Mouse (Mus musculus) c-Kit-positive CD71-negative TER-119-negative erythroid progenitor cells, embryonic 14.5 days (primary cell): Measurements from ENCODE around the gene Clcn2.

Source experiments
- DNase-seq: peaks from one replicate; pipeline ENCODE4 v3.0.0-alpha.2; 2013; ENCODE audit warnings: low read depth

Clcn2 gene

GRCm38 (mm10) chr16:20717181-20717977 lies at the start of gene Clcn2, which contains the start of gene Polr2h:
Gene Clcn2 (minus strand): TSS chr16:20717746.
Gene Polr2h (plus strand): TSS chr16:20717665.
- peak; percentile 94 for DNase-seq

- peak; percentile 40 for DNase-seq
Measured at GRCm38 (mm10) chr16:20765244-20765643, 47.7 kb upstream of the Clcn2 start.

DNA sequence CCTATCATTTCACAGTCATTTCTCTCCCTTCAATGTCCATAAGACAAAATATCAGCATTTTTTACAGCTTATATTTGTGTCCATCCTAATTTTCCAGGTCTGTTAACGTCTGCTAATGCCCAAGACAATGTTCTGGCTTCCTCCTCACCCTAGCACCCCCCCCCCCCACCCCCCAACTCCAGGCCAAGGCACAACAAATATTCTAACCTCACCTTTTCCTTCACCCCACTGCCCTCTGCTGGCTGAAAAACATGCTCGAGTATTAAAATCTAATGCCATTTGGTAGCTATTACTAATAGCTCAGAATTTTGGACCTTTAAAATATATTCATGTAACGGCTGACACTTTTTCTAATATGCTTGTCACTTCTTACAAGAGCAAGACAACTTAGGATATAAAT lies 44.1 kb upstream of the Clcn2 start:
- DNase-seq, result peak; percentile 31

DNA sequence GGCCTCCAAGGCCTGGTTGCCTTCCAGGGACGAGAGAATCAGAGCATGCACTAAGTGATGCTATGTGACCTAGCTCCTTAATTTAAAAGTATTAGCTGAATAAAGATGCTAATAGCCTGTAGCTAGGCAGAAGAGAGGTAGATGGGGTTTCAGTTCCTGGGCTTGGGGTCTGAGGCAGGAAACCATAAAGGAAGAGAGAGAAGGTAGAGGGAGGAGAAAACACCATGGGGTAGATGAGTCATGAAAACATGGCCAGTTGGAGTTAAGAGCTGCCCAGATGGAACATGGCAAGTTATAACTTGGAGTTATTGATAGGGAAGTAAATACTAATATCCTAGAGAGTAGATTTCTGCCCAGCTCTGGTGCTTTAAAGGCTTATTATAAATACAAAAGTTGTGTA lies 39.8 kb upstream of the Clcn2 start:
- DNase-seq, result no peak

- no peak for DNase-seq
Measured at GRCm38 (mm10) chr16:20756052-20756451, 38.5 kb upstream of the Clcn2 start.

- no peak for DNase-seq
Measured at GRCm38 (mm10) chr16:20750518-20750917, 33.0 kb upstream of the Clcn2 start.

GRCm38 (mm10) chr16:20746641-20747040 lies 29.1 kb upstream of the Clcn2 start:
- no peak for DNase-seq

GRCm38 (mm10) chr16:20739845-20740244 lies 22.3 kb upstream of the Clcn2 start:
- DNase-seq, result no peak

DNA sequence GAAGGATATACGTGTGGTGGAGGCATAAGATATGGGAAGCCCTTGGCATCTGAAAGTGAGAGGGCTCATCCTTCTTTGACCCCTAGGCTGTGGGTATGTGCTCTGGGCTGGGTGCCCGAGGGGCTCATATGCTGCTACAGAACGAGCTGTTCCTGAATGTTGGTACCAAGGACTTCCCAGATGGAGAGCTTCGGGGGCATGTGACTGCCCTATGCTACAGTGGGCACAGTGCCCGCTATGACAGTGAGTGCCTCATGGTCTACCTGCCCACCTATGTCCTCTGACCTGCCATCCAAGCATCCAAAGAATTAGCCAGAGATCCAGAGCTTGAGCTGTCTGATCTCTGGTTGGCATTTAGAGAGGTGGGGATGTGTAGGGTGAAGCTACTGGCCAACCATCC lies 19.3 kb upstream of the Clcn2 start:
- DNase-seq, result no peak

- no peak for DNase-seq
Measured at GRCm38 (mm10) chr16:20736168-20736567, 18.6 kb upstream of the Clcn2 start.

- DNase-seq, result no peak
Measured at GRCm38 (mm10) chr16:20735651-20736050, 18.1 kb upstream of the Clcn2 start.

- DNase-seq, result no peak
Measured at GRCm38 (mm10) chr16:20733731-20734730, 16.5 kb upstream of the Clcn2 start, which contains the start of gene Thpo. Gene Thpo (minus strand): TSS chr16:20734511.

GRCm38 (mm10) chr16:20732925-20733730 lies 15.6 kb upstream of the Clcn2 start, which contains the start of gene Chrd:
Gene Chrd (plus strand): TSS chr16:20733127.
- DNase-seq, result no peak

- DNase-seq, result no peak
Measured at GRCm38 (mm10) chr16:20732251-20732924, 14.8 kb upstream of the Clcn2 start.

DNA sequence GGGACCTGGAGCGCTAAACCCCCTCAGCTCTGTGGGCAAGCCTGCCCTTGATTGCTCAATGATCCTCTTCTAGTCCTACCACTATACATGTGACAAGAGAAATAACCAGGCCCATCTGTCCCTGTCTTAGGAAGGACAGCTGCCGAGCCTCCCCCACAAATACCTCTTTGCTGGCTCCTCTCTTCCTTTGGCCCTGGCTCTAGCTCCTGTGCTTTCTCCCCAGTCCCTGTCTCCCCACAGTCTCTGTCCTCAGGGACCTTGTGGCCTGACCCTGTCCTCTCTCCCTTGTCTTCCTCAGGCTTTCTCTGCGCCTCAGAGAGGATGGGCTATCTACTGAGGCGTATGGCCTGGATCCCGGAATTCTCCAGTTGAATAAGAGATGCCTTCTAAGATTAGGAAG lies 14.1 kb upstream of the Clcn2 start:
- DNase-seq, result no peak

DNA sequence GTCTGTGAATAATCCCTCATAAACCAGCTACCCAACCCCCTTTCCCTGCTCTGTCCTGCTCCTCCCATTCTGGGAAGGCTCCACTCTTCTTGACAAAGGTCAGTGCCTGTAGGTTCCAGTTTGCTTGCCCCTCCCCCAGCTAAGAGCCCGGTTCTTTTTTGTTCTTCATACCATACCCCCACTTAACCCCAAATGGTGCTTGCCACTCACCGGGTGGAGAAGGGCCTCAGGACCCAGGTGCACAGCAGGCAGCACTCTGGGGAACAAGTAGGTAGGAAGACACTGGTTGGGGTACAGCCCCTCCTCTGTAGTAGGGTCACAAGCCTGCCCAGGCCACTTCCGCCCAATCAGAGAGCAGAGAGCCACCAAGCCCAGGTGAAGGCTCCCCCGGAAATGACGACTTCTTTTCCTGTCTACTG lies 12.8 kb upstream of the Clcn2 start:
- DNase-seq, result no peak

DNA sequence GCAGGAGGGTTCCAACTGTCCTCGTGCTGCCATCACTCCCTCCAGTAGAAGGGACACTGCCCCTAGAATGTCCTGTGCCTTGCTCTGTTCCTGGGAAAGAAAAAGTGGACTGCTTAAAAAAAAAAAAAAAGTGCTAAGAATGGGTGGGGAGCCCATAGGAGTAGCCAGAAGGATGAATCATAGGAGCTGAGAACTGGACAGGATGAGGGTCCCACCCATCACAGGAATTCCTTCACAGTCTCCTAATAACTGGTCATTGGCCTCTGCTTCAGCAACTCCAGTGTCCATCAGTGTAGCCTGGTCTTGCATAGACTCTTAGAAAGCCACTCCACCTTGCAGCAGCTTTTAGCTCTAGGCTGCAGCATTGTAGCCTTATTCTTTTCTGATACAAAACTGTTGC lies 8.8 kb upstream of the Clcn2 start:
- DNase-seq, result no peak

DNA sequence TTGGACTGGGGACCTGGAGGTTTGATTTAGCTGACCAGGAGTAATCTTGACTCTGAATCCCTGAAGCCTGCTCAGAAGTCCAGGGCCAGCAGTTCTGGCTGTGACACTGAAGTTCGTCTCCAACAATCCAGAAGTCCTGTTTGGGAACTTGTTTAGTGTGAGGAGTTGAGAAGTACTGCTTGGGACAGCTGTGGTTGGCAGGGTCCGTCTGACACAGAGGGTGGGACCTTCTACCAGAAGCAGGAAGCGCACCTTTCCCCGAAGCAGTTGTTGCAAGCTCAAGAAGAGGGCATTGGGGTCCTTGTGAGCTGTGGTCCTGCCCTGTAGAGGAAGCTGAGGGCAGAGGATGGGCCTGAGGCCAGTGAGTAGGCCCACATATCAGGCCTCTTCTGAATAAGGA lies 8.2 kb upstream of the Clcn2 start:
- DNase-seq, result no peak

- DNase-seq, result no peak
Measured at GRCm38 (mm10) chr16:20725321-20725720, 7.8 kb upstream of the Clcn2 start.

DNA sequence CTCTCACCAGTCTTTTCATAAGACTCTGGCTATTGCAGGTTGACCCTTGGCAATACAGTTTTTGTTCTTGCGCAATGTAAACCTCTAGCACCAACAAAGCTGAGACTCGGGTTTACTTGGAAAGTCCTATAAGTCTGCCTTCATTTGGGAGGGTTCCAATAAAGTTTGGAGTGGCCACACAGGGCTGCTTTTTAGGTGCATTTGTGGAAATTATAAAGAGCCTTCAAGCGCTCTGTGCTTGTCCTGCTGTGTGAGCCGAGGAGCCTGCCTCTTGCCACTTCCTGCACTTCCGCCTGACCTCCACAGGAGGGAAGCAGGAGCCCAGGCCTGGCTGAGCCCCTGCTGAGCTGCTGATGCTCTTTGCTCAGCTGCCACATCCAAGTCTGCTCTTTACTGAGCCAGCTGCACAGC lies 6.8 kb upstream of the Clcn2 start:
- DNase-seq, result no peak

DNA sequence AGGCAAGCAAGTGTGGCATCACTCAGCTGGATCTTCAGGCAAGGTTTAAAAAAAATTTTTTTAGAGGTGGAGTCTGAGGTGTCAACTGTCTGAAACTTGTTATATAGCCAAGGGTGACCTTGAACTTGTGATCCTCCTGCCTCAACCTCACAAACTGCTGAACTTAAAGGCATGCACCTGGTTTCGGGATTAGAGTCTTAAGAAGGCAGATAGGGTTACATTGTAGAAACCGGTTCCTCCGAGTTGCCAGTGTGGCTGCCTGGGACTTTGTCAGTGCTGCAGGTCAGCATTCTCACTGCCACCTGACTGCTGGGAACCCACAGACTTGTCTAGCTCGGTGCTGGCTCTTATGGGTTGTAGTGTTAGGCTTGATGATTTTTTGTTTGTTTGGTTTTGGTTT lies 5.7 kb upstream of the Clcn2 start:
- no peak for DNase-seq
